Mouse (Mus musculus) spleen, adult 2 months (tissue): ENCODE data around the gene Avpi1. TPM values are rescaled to one million over a fixed set of nuclear protein-coding genes. Genes with fewer than 3 reads are reported as not detected.
A peak's percentile ranks its signal among the peaks of the same experiment; 100 is the strongest.

ENCODE experiments used
- DNase-seq, 2 experiments: peaks; one replicate each; pipeline versions ENCODE4 v3.0.0 to v3.0.0-alpha.2; 2012 to 2021; ENCODE audit warnings: low spot score in 2 of 2, low read depth in 1 of 2
- H3K27ac ChIP-seq: fragments of 200-500 bp; 2 replicates; pipeline ENCODE4 v1.5.1; 2012; ENCODE audit warnings: low read length, inconsistent platforms; ENCODE audit not compliant: insufficient read depth
- H3K27me3 ChIP-seq: fragments of 200-500 bp; 2 replicates; pipeline ENCODE4 v1.6.1; 2012; ENCODE audit warnings: mild to moderate bottlenecking, moderate library complexity, low read length, inconsistent platforms; ENCODE audit not compliant: control insufficient read depth, insufficient read depth
- H3K36me3 ChIP-seq: fragments of 200-500 bp; 2 replicates; pipeline ENCODE4 v1.6.1; 2012; ENCODE audit warnings: mild to moderate bottlenecking, low read length, inconsistent platforms; ENCODE audit not compliant: control insufficient read depth, insufficient read depth
- H3K4me1 ChIP-seq: fragments of 200-500 bp; 2 replicates; pipeline ENCODE4 v1.6.1; 2011; ENCODE audit warnings: inconsistent platforms; ENCODE audit not compliant: control insufficient read depth, insufficient read depth, insufficient read length
- H3K4me3 ChIP-seq: fragments of 200-500 bp; 2 replicates; pipeline ENCODE4 v1.5.1; 2011; ENCODE audit warnings: mild to moderate bottlenecking, inconsistent platforms; ENCODE audit not compliant: insufficient read depth, insufficient read length; ENCODE audit errors: extremely low read depth
- CTCF ChIP-seq: fragments of 200-500 bp; IDR thresholded peaks from 2 replicates; pipeline ENCODE4 v1.5.1; 2011; ENCODE audit warnings: mild to moderate bottlenecking, inconsistent platforms; ENCODE audit not compliant: insufficient read depth, insufficient read length, insufficient replicate concordance; ENCODE audit errors: extremely low read depth
- POLR2A ChIP-seq: fragments of 200-500 bp; IDR thresholded peaks from 2 replicates; pipeline ENCODE4 v1.6.1; 2011; ENCODE audit warnings: low read depth, low read length, inconsistent platforms
- WGBS: fragments of 180-500 bp; shearing (Covaris S2); methylation state at CpG from one replicate; pipeline ENCODE4 v1.1.7; 2018; 5-methylcytosine and 5-hydroxymethylcytosine counted together
- polyA plus RNA-seq: library from polyadenylated mRNA; depleted of rRNA; stranded (reverse); fragments of >200 nt; gene quantifications from 2 replicates; pipeline ENCODE4 v1.2.3, GENCODE M21; 2012

Avpi1 gene
- polyA plus RNA-seq, 1 experiment: 13.4 TPM

- Histone ChIP-seq H3K36me3 (no peaks in the 10 kb centered on the region), H3K27me3 (peaks cover 7% of the 10 kb centered on the region), H3K27ac (no peak overlapping the region), H3K4me1 (peaks cover 12% of the 10 kb centered on the region), H3K4me3 (no peak overlapping the region)
- TF ChIP-seq POLR2A (no peak), CTCF (no peak)
- DNase-seq: no peak
- whole genome bisulfite sequencing: 53% methylated on average over 4 of the region's 4 CpGs
Measured at GRCm38 (mm10) chr19:42145210-42145609, 16.4 kb upstream of the Avpi1 start.

GRCm38 (mm10) chr19:42144541-42145167 is 15.8 kb upstream of the Avpi1 start:
- peaks cover 7% of the 10 kb centered on the region for H3K27me3 ChIP-seq
- H3K4me3 ChIP-seq: no peak overlapping the region
- WGBS: 37% methylated on average over 8 of the region's 8 CpGs
- no peak overlapping the region for H3K27ac ChIP-seq
- DNase-seq: peak; percentile 52 to 72
- no peaks in the 10 kb centered on the region for H3K36me3 ChIP-seq
- TF ChIP-seq POLR2A: no peak
- TF ChIP-seq CTCF: peak; percentile 60; the same call in 1 of the 2 replicates
- peaks cover 12% of the 10 kb centered on the region for H3K4me1 ChIP-seq

GRCm38 (mm10) chr19:42144067-42144466 is 15.2 kb upstream of the Avpi1 start:
- Histone ChIP-seq H3K4me1 (peaks cover 12% of the 10 kb centered on the region), H3K27me3 (peaks cover 7% of the 10 kb centered on the region), H3K36me3 (no peaks in the 10 kb centered on the region), H3K27ac (no peak overlapping the region), H3K4me3 (no peak overlapping the region)
- DNase-seq: peak in 1 of 2 experiments; percentile 23
- 49% methylated on average over 6 of the region's 6 CpGs for WGBS
- TF ChIP-seq CTCF: no peak
- TF ChIP-seq POLR2A: no peak

GRCm38 (mm10) chr19:42142757-42143156 is 13.9 kb upstream of the Avpi1 start:
- Histone ChIP-seq H3K4me3 (no peak overlapping the region), H3K27ac (no peak overlapping the region), H3K4me1 (peaks cover 5% of the 10 kb centered on the region), H3K27me3 (peaks cover 2% of the 10 kb centered on the region; the same call in 1 of the 2 replicates), H3K36me3 (no peaks in the 10 kb centered on the region)
- WGBS: 85% methylated on average over 2 of the region's 2 CpGs
- TF ChIP-seq POLR2A (no peak), CTCF (no peak)
- no peak for DNase-seq

GRCm38 (mm10) chr19:42141998-42142397 is 13.1 kb upstream of the Avpi1 start:
- Histone ChIP-seq H3K36me3 (no peaks in the 10 kb centered on the region), H3K4me1 (peaks cover 1% of the 10 kb centered on the region; the same call in 1 of the 2 replicates), H3K27ac (no peak overlapping the region), H3K4me3 (no peak overlapping the region), H3K27me3 (no peaks in the 10 kb centered on the region)
- no peak for DNase-seq
- TF ChIP-seq POLR2A (no peak), CTCF (no peak)
- WGBS: 92% methylated on average over 3 of the region's 3 CpGs

- no peaks in the 10 kb centered on the region for H3K4me1 ChIP-seq
- H3K4me3 ChIP-seq: no peak overlapping the region
- no peak overlapping the region for H3K27ac ChIP-seq
- no peaks in the 10 kb centered on the region for H3K36me3 ChIP-seq
- TF ChIP-seq POLR2A: no peak
- no peak for TF ChIP-seq CTCF
- DNase-seq: no peak
- 81% methylated on average over 5 of the region's 5 CpGs for WGBS
- no peaks in the 10 kb centered on the region for H3K27me3 ChIP-seq
Measured at GRCm38 (mm10) chr19:42139724-42140517, 11.1 kb upstream of the Avpi1 start.
